Mouse (Mus musculus): ENCODE measurements at regions not wholly inside any gene's neighbourhood (a gene's known extent, or its start where the extent isn't known, plus 50 kb on each side); places are given as distances from the start of the nearest gene placed in this dataset.

DNA sequence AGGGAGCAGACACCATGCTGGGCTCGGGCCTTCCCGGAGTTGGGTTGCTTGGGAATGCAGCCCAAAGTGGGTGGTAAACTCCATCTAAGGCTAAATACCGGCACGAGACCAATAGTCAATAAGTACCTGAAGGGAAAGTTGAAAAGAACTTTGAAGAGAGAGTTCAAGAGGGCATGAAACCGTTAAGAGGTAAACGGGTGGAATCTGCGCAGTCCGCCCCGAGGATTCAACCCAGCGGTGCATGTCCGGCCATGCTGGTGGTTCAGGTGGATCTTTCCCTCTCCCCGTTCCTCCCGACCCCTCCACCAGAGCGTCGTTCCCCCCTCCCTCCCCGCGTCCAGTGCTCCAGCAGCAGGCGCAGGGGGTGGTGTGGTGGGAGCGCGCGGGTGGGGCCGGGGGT lies 179.1 kb upstream of the Arhgef26 start:
- ATAC-seq (replicated peaks; ENCODE audit: insufficient number of reproducible peaks, low FRiP score, low TSS enrichment, poor library complexity, severe bottlenecking) = peak; percentile 87

- ATAC-seq (replicated peaks; ENCODE audit: insufficient number of reproducible peaks, low FRiP score, low TSS enrichment, poor library complexity, severe bottlenecking) = no peak
Observed at GRCm38 (mm10) chr3:62170647-62171046, 167.5 kb upstream of the Arhgef26 start.

DNA sequence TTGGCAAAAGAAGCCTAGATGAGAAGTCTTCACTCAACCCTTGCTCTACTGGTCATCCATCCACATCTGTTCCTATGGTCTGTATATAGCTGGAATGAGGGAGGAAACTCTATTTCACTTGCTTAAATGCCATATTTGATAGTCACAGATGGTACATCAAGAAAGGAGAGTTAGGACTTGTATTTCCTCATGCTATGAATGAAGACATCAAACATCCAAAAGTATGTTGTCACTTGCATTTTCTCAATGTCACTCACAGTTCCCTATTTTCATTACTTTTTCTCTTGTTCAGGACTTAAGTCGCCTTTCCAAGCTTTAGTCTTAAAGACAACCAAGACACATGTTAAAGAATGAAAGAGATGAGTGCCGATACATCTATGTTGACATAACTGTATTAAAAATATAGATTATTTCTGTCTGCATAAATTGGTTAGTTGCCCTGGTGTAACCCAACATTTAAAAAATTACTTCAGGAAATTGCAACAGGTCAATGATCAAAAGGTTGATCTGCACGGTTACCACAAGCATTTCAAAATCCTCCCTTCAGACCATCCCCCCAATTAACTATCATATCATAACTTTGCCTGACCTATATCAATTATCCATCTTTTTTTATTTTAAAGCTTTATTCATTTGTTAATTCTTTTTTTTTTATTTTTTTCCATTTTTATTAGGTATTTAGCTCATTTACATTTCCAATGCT lies 150.2 kb upstream of the Arhgef26 start:
- ATAC-seq (replicated peaks; ENCODE audit: insufficient number of reproducible peaks, low FRiP score, low TSS enrichment, poor library complexity, severe bottlenecking) = no peak

GRCm38 (mm10) chr3:62192466-62192865 lies 145.7 kb upstream of the Arhgef26 start:
- ATAC-seq (replicated peaks; ENCODE audit: insufficient number of reproducible peaks, low FRiP score, low TSS enrichment, poor library complexity, severe bottlenecking) = no peak

DNA sequence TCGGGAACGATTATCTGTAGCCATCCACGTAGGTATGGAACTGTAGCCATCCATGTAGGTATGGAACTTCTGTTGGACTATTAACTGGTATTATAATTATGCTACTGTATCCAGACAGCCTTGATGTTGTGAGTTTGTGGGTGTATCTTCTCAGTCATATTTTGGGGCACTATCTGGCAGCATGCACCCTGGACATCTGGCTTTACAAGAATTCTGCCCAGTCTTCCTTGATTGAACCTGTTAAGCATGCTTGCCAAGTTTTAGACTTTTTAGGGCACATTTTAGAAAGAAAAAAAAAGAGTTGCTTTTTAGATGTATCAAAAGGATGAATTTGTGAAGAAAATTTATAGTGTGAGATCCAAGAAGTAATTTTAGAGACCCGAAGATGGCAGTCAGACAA lies 143.7 kb upstream of the Arhgef26 start:
- ATAC-seq (replicated peaks; ENCODE audit: insufficient number of reproducible peaks, low FRiP score, low TSS enrichment, poor library complexity, severe bottlenecking) = no peak

DNA sequence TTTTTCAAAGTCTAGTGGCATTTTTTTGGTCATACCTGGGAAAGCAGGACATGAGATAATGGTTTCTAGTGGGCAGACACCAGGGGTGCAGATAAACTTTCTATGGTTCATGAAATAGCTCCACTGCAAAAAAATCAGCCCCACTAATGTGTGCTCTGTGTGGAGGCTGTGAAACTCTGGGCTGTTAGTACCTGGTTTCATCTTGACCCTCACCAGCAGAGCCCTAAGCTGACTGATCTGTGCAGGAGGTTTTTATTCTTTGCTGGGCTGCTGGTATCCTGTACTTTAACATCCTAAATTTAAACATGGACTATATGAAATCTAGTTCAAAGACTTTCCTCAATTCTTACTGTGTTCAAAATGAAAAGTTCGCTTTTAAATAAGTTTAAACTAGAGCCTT lies 141.5 kb upstream of the Arhgef26 start:
- ATAC-seq (replicated peaks; ENCODE audit: insufficient number of reproducible peaks, low FRiP score, low TSS enrichment, poor library complexity, severe bottlenecking) = no peak

DNA sequence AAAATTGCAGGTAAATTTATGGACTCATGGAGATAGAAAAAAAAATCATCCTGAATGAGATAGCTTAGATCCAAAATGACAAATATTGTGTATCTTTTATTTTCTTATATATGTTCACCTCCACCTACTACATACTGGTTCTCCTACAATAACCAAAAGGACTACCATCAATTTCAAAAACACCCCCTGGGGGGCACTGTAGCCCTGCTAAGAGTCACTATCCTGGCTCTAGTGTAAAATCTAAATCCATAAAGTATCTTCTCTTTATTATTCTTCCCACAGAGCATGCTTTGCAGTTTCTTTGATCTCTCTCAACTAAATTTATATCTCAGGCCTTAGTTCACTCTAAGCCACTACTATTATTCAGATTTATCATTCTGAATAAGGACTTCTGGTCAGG lies 122.3 kb upstream of the Arhgef26 start:
- ATAC-seq (replicated peaks; ENCODE audit: insufficient number of reproducible peaks, low FRiP score, low TSS enrichment, poor library complexity, severe bottlenecking) = no peak

DNA sequence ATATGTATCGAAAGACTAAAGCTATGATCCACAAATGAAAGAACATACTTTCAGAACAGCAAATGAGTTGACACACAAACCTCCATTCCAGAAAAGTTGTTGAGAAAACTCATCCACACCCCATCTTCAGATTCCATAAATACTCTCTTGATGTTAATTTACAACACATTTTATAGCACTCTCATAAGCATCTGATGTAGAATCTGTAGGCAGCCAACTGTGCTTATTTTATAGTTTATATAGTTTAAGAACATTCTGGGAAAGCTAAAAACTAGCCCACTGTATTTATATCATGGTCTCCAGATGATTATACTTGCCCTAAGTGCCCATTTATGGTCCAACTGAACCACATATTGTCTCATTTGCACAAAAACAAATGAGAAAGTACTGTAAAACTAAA lies 120.8 kb upstream of the Arhgef26 start:
- ATAC-seq (replicated peaks; ENCODE audit: insufficient number of reproducible peaks, low FRiP score, low TSS enrichment, poor library complexity, severe bottlenecking) = no peak

DNA sequence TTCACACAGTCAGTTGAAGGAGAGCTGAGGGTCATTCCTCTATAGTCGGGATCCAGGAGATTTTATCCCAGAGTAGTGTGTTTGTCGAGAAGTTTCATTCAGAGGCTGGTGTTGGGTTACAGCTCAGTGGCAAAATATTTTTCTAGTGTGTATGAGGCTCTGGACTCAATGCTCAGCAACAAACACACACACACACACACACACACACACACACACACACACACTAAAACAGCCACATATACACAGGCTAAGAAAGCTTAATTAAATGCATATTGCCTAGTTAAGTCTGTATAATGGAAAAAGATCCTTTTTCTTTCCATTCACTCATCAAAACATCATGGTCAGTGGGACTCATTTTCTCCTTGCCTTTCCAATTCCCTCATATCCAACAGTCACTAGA lies 110.4 kb upstream of the Arhgef26 start:
- no peak for ATAC-seq (replicated peaks; ENCODE audit: insufficient number of reproducible peaks, low FRiP score, low TSS enrichment, poor library complexity, severe bottlenecking)

- no peak for ATAC-seq (replicated peaks; ENCODE audit: insufficient number of reproducible peaks, low FRiP score, low TSS enrichment, poor library complexity, severe bottlenecking)
Observed at GRCm38 (mm10) chr3:62228156-62228555, 110.0 kb upstream of the Arhgef26 start.

GRCm38 (mm10) chr3:62241031-62241430 lies 97.1 kb upstream of the Arhgef26 start:
- no peak for ATAC-seq (replicated peaks; ENCODE audit: insufficient number of reproducible peaks, low FRiP score, low TSS enrichment, poor library complexity, severe bottlenecking)

- no peak for ATAC-seq (replicated peaks; ENCODE audit: insufficient number of reproducible peaks, low FRiP score, low TSS enrichment, poor library complexity, severe bottlenecking)
Observed at GRCm38 (mm10) chr3:62271703-62272102, 66.4 kb upstream of the Arhgef26 start.

DNA sequence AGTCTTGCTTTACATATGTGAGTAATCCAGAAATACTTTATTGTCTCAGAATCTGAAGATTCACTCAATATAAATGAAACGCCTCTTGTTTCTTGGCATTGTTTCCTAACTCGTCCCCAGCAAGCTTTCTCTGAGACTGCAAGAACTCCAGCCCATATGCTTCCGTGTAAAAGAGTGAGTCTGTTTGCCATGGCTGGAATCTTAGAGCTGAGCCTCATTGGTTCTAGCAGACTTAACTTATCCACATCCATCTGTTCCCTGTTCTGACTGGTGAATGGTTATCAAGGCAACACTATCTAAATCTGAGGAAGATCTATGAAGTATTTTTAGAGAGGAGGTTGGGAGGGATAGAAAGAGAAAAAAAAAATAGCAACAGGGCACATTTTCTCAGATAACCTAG lies 59.9 kb upstream of the Arhgef26 start:
- no peak for ATAC-seq (replicated peaks; ENCODE audit: insufficient number of reproducible peaks, low FRiP score, low TSS enrichment, poor library complexity, severe bottlenecking)

DNA sequence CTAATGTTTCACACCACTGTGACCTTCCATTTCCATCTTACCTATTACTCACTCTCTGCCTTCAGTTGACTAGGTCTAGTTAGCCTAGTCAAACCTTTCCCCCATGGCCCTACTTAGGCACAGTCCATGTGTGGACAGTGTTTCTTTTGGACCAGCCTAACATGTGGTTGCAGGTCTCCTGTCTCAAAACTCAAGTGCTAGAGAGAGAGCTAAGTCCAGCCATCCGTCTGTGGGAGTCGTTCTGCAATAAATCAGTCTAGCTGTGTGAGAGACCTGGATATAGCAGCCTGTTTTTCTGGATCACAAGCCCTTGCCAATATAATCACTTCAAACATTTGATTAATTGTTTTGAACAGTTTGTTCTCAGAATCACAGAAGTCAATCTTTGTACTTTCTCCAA lies 57.2 kb upstream of the Arhgef26 start:
- ATAC-seq (replicated peaks; ENCODE audit: insufficient number of reproducible peaks, low FRiP score, low TSS enrichment, poor library complexity, severe bottlenecking) = no peak
